Mouse (Mus musculus) ES-Bruce4 (cell line): ENCODE data around the gene Fkbp2.

ENCODE experiments used
- CTCF ChIP-seq: IDR thresholded peaks from one replicate; pipeline ENCODE4 v1.8.1; 2011; ENCODE audit warnings: low read depth, low read length
- EP300 ChIP-seq: IDR thresholded peaks from 2 replicates; pipeline ENCODE4 v1.6.1; 2011; ENCODE audit warnings: low read depth, low read length; ENCODE audit not compliant: insufficient read depth
- POLR2A ChIP-seq: IDR thresholded peaks from one replicate; pipeline ENCODE4 v1.8.1; 2011; ENCODE audit warnings: low read length; ENCODE audit not compliant: insufficient read depth

DNA sequence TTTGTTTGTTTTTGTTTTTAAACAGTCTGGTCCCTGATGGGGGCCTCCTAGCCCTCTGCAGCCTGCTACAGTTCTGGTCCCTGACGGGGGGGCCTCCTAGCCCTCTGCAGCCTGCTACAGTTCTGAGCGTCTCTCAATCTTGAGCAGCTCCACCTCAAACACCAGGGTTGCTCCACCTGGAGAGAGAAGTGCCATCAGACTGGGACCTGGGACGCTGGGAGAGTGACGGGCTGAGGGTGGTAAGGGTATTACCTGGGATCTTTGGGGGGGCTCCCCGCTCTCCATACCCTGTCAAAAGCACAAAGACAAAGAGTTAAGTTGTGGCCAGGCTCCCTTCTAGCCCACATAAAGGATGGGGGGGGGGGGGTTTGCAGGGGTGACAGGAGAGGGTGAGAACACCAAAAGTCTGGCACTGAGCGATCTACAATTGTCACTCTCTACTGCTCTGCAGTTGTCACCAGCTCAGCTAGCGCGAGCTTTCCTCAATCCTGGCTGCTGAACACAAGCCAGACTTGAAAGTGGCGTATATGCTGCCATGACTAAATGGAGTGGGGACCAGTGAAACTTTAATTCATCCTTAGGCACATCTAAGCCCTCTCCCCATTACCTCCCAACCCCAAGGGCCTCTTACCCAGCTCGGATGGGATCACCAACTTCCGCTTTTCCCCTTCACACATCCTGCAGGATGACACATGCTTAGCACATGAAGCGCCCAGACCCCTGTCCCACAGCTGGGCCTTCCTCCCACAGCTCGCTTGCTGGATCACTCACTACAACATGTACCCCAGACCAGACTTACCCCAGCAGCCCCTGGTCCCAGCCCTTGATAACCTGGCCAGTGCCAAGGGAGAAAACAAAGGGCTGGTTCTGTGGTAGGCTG lies 2.3 kb downstream of the Fkbp2 start:
- no peak for TF ChIP-seq POLR2A
- no peak for TF ChIP-seq CTCF
- no peak for TF ChIP-seq EP300
